Mouse (Mus musculus) hindlimb bud, embryonic 11.5 days (tissue): ENCODE results near the gene Sugp1.

ENCODE experiments used
- DNase-seq: peaks from one replicate; pipeline ENCODE4 v3.0.0-alpha.2; 2012; ENCODE audit warnings: low read depth, low spot score; ENCODE audit errors: extremely low spot score

Sugp1 gene

DNA sequence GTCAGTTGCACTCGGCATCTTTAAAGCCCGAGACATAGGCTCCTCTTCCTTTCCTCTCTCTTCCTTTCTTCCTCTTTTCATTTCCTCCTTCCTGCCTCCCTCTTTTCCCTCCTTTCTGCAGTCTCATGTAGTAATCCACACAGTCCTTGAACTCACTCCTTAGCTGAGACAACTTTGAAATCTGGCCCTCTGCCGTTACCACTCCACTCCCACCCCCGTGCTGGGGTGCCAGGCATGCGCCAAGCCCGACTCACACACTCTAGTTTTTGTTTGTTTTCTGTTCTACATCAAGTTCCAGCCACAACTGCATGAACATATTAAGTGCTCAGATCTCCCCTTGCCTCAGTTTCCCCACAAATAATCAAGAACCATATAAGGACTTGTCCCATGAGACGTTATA is 62.3 kb downstream of the Sugp1 start:
- no peak for DNase-seq

DNA sequence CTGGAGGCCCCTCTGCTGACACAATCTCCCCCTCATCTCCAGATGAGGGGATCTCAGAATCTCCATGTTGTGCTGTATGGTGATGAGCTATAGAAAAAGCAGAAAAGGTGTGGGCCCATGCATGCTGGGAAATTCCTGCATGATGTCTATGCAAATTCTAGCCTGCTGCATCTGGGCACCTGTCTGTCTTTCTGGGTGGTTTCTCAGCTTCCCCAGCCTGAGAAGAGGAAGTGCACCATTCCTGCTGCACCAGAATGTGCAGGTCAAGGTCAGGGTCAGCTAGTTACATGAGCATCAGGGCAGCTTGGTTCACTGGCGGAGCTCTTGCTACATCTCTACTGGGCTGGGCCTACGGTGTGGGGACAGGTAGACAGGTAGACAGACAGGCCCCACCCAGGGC is 67.8 kb downstream of the Sugp1 start:
- no peak for DNase-seq

DNA sequence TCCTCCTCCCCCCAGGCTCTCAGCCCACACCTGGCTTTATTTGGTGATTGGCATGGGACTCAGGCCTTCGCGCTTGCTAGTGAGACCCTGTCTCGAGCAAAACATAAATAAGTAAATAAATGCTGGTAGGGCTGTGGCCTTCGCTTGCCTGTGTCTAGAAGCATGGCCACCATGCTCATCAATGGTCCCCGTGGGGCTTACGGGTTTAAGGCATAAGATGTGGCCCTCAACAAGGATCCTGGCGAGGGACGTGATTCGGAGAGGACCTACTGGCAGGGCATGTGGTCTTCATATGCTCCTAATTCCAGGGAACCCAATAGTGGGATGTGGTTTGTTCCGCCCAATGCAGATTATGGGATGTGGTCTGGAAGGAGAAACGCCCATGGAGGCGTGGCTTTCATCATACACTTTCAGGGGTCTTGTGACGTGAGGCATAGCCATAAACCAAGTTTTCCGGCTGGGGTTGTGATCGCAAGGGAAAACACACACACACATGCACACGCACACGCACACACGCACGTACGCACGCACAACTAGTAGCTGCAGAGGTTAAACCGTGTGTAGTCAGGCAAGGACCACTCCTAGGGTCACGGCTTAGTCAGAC is 68.7 kb downstream of the Sugp1 start:
- no peak for DNase-seq

DNA sequence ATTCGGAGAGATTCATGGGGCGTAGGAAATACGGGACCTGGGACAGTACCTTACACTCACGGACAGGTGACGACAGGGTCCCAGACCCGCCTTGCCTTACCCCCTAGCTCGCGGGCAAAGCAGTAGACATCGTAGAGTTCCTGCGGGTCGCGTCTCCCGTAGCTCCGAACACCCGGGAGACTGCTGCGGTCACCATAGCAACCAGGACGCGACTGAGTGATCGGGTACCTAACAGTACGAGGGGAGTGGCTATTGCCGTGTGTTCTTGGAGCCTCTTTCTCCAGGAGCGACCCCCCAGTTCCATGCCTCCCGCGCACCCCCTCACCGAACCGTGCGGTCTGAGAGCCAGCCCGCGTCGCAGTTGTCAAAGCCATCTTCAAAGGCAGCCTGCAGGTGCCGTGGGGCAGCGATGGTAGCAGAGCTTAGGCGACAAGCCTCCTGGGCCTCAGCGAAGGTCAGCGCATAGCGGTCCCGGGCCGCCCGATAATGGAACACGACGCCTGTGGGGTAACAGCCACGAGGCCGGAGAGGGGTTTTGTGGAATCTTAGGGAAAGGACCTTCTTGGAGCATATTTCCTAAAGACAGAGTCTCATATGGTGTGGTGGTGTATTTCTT is 69.9 kb downstream of the Sugp1 start:
- no peak for DNase-seq

DNA sequence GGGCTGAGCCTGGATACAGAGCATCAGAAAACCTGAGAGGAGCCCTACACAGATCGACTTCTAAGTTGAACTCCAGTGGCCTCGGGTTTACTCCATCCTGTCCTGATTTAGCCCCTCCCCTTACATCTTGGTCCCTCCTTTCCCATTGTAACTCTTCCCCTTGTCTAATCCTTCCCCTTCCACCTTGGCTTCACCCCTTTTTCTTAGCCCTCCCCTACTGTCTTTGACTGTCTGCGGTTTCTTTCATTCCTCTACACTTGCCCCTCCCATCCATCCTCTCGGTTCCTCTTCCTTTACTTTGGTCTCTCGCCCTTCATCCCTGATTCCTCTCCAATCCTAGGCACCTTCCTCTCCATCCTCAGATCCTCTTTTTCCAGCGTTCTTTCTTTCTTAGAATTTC is 71.9 kb downstream of the Sugp1 start:
- DNase-seq, result no peak

DNA sequence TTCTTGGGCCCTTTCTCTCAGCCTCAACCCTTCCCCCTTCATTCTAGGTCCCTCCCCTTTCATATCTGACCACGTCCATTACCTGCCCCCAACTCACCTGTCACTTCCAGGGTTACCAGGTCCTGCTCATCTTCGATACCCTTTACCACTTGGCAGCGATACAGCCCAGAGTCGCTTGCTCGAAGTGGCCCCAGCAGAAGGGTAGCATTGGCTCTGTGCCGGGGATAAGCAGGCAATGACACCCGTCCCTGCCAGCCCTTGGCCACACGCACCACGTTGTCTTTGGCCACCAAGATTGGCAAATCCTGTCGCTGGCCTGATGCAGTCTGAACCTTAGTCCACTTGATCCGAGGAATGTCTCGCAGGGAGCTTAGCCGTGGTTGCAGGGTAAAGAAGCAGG is 72.3 kb downstream of the Sugp1 start:
- DNase-seq, result no peak

DNA sequence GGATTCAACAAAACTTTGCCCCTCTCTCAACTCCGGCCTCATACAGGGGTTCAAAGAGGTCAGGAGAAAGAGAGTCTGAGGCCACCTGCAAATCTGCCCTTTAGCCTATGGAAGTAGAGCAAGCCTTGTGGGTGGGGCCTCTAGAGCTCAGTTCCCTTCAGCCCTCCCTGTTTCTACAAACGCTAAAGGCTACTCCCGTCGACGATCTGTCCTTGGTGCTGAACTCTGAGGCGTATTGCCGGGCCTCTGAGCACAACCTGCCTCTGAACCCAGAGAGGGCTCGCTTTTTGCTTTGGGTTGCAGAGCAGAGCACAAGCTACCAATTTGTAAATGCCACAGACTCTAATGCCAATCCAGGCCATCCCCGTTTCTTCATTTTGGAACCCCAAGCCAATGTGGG is 75.0 kb downstream of the Sugp1 start:
- no peak for DNase-seq

DNA sequence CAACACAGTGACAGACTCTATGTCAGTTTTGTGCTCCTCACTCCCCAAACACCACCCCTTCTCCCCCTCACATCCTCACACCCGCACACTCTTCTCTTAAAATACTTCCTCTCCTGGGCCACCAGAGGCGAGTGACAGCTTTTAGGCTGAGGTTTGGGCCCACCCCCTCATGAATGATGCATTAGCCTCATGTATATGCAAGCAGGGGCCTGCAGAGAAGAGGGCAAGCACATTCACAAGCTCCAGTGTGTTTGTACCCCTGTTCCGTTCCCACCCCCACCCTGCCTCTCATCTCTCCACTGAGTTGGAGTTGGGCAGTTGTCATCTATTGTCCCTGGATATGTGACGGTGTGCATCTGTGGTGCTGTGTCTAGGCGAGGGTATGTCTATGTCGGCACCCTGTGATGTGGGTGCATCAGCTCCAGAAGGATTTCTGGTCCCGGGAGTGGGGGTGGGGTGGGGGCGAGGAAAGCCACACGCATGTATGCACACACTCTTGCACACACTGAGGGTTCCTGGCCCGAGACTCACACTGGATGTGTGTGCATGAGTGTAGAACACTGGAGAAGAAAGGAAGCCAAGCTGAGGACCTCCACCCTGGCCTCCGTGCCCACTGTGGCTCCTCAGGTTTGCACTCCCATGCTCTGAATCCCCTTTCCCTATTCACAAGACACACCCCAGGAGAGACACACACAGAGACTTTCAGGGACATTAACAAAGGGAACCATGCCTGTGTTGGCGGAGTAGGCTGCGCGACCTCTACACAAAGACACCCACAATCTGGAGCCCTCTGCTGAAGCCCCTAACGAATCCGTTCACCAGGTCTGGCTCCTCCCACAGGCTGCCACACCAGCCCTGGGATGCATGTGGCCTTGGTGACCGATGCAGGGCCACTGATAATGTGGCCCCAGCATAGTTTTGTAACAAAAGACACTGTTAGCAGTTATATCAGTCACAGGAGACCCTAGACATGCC is 76.4 kb downstream of the Sugp1 start:
- DNase-seq, result no peak

DNA sequence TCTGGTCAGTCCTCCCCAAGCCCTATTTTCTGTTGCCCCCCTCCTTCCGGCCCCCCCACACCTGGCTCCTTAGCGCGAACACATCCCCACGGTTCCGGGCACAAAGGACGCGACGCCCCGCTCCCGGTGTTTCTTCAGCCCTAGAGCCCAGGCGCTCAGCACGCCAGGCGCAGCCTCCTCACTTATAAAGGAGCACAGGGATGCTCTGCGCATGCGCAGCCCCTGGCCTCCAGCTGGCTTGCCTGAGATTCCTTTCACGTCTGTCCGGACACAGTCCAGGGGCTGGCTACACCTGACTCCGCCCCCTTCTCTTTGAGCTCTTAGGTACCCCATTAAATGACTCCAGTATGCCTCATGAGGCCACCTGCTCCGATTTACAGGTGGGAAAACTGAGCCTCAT is 78.1 kb downstream of the Sugp1 start, which contains the start of gene Ncan:
TSS of gene Ncan (minus strand) at position 207 of the 400 bp plus-strand sequence.
- DNase-seq, result peak; percentile 56
